Mouse (Mus musculus): ENCODE data around the gene Ddx31. TPM values are rescaled to one million over a fixed set of nuclear protein-coding genes. Genes with fewer than 3 reads are reported as not detected.
A peak's percentile ranks its signal among the peaks of the same experiment; 100 is the strongest.

Ddx31 gene
- polyA plus RNA-seq, 1 experiment: 3.4 TPM

DNA sequence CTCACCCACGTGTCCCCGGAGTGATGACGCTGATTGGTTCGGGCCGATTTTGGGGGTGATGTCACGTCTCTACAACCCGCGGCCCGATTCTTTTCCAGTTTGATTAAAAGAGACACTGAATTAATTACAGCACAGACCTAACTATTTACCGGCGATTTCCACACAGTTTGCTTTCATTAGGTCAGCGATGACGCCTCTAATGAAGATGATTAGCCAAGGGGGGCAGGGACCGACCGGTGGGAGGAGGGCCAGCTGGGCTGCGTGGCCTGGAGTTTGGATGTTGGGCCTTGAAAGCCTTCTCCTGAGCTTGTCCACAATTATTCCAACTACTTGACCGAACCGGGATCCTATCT is 76.3 kb downstream of the Ddx31 start, which contains the start of gene Barhl1:
Gene Barhl1 (minus strand): TSS at position 156 of the 353 bp plus-strand sequence.
- WGBS: 8% methylated on average over 18 of the region's 18 CpGs
- Histone ChIP-seq H3K4me1 (ENCODE audit: control insufficient read depth, insufficient read depth, low read length) (no peaks in the 10 kb centered on the region), H3K36me3 (ENCODE audit: control insufficient read depth, insufficient read depth, low read length) (no peaks in the 10 kb centered on the region), H3K27ac (ENCODE audit: insufficient read depth, low read depth, low read length) (no peak within 1 kb of the TSS), H3K4me3 (ENCODE audit: insufficient read depth, low read depth, low read length) (no peak within 1 kb of the TSS), H3K27me3 (replicated peaks; ENCODE audit: control insufficient read depth, insufficient read depth, low read length) (peaks cover 7% of the 10 kb centered on the region)
- no peak for TF ChIP-seq CTCF (conservative IDR thresholded peaks at IDR 0.05; ENCODE audit: insufficient read depth, insufficient read length, low read depth, low read length)
- TF ChIP-seq POLR2A (IDR thresholded peaks at IDR 0.05; ENCODE audit: low read depth, low read length): no peak
- no peak for DNase-seq

DNA sequence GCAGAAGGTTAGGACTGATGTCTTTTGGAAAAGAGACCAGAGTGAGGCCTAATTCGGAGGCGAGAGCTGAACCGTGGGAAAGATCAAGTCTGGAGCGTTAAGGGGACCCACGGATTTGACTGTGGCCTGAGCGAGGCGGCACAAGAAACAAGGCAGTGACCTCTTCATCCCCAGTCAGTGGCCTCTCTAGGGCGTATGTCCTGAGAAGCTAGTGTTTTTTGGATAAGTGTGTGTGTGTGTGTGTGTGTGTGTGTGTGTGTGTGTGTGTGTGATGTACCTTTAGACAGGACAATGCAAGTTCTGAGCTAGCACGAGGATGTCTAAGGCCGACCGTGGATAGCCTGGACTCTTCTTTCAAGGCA is 76.9 kb downstream of the Ddx31 start:
- Histone ChIP-seq H3K4me1 (ENCODE audit: control insufficient read depth, insufficient read depth, low read length) (no peaks in the 10 kb centered on the region), H3K27me3 (replicated peaks; ENCODE audit: control insufficient read depth, insufficient read depth, low read length) (peaks cover 7% of the 10 kb centered on the region), H3K36me3 (ENCODE audit: control insufficient read depth, insufficient read depth, low read length) (no peaks in the 10 kb centered on the region), H3K27ac (ENCODE audit: insufficient read depth, low read depth, low read length) (no peak overlapping the region), H3K4me3 (ENCODE audit: insufficient read depth, low read depth, low read length) (no peak overlapping the region)
- WGBS: 17% methylated on average over 11 of the region's 11 CpGs
- no peak for DNase-seq
- TF ChIP-seq POLR2A (IDR thresholded peaks at IDR 0.05; ENCODE audit: low read depth, low read length): no peak
- no peak for TF ChIP-seq CTCF (conservative IDR thresholded peaks at IDR 0.05; ENCODE audit: insufficient read depth, insufficient read length, low read depth, low read length)

DNA sequence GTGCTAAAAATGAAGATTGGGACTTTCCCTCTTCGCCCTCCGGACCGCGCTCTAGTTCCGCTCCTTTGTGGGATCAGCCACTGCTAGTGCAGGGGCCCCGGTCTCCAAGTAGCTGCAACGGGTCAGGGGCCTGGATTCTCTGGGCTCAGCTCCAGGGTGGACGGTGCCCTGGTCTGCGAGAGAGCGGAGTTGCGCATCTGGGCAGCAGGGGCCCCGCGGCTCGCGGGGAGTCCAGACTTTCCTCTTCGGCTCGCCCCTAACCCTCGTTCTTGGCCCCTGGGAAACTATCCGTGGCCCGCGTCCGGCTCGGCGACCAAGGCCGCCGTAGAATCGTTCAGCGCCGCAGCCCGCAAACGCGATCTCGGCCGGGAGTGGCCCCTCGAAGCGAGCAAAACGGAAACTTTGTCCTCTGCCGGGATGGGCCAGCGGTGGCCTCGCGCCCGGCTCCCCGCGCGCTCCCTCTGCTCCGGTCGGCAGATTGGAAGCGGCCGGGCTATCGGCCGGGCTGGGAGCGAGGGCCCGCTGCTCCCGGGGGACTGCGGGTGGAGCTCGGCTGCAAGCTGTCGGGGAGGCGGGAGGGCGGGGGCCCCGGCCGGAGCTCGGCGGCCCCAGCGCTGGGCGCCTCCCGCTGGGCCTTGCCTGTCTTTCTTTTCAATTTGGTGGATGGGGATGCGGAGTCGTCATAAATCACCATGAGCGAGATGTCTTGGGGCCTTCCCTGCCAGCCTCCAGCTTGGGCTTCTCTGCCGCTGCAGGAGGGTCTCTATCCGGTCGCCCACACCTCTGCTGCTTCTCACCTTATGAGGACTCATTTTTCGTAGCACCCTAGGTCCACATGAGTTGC is 77.5 kb downstream of the Ddx31 start:
- 3% methylated on average over 71 of the region's 73 CpGs for WGBS

DNA sequence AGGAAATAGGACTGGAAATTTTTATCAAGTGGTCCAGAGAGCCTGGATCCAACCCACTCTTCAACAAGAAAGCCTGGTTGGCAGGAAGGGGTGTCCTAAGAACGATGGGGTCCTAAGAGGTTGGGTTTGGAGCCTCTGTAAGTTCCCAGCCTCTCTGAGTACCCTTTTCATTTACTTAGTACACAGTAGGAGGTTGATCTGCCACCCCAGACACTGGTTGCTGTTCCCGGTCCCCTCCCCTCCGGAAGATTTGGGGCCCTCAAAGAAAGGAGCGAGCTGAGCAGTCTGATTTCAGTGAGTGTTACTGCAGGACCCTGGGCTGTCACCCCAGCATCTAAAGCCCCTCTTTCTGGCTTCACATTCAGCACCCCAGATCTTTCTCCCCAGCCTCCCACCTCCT is 78.8 kb downstream of the Ddx31 start:
- TF ChIP-seq CTCF (conservative IDR thresholded peaks at IDR 0.05; ENCODE audit: insufficient read depth, insufficient read length, low read depth, low read length): no peak
- Histone ChIP-seq H3K36me3 (ENCODE audit: control insufficient read depth, insufficient read depth, low read length) (no peaks in the 10 kb centered on the region), H3K4me1 (ENCODE audit: control insufficient read depth, insufficient read depth, low read length) (no peaks in the 10 kb centered on the region), H3K27me3 (replicated peaks; ENCODE audit: control insufficient read depth, insufficient read depth, low read length) (peaks cover 7% of the 10 kb centered on the region), H3K4me3 (ENCODE audit: insufficient read depth, low read depth, low read length) (no peak overlapping the region), H3K27ac (ENCODE audit: insufficient read depth, low read depth, low read length) (no peak overlapping the region)
- 3% methylated on average over 4 of the region's 4 CpGs for WGBS
- no peak for DNase-seq

More for the DNA sequence above, 77.5 kb downstream of the Ddx31 start:
- Histone ChIP-seq H3K4me1 (ENCODE audit: control insufficient read depth, insufficient read depth, low read length) (no peaks in the 10 kb centered on the region), H3K36me3 (ENCODE audit: control insufficient read depth, insufficient read depth, low read length) (no peaks in the 10 kb centered on the region), H3K27me3 (replicated peaks; ENCODE audit: control insufficient read depth, insufficient read depth, low read length) (peaks cover 7% of the 10 kb centered on the region), H3K27ac (ENCODE audit: insufficient read depth, low read depth, low read length) (no peak overlapping the region), H3K4me3 (ENCODE audit: insufficient read depth, low read depth, low read length) (no peak overlapping the region)
- no peak for DNase-seq
- TF ChIP-seq POLR2A (IDR thresholded peaks at IDR 0.05; ENCODE audit: low read depth, low read length) (no peak), CTCF (conservative IDR thresholded peaks at IDR 0.05; ENCODE audit: insufficient read depth, insufficient read length, low read depth, low read length) (no peak)

DNA sequence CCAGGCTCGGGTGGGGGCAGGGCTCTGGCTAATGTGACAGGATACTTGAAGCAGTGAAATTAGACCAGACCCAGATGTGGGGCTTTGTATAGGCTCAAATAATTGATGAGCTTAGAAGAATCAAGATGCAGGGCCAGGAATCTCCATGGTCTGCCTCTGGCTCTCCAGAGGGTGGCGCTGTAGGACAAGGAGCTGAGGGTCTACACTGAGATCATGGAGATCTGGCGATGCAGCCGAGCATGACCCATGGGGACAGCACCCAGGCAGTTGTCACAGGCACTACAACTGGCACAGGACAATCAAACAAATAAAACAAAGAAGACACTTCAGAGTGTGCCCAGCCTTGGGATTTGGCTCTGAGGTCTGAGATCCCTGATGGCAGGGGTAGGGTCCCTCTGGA is 83.7 kb downstream of the Ddx31 start:
- TF ChIP-seq CTCF (conservative IDR thresholded peaks at IDR 0.05; ENCODE audit: insufficient read depth, insufficient read length, low read depth, low read length) (peak; percentile 94), POLR2A (IDR thresholded peaks at IDR 0.05; ENCODE audit: low read depth, low read length) (no peak)
- WGBS: 3% methylated on average over 4 of the region's 4 CpGs
- Histone ChIP-seq H3K4me1 (ENCODE audit: control insufficient read depth, insufficient read depth, low read length) (no peaks in the 10 kb centered on the region), H3K4me3 (ENCODE audit: insufficient read depth, low read depth, low read length) (no peak overlapping the region), H3K27ac (ENCODE audit: insufficient read depth, low read depth, low read length) (no peak overlapping the region), H3K36me3 (ENCODE audit: control insufficient read depth, insufficient read depth, low read length) (no peaks in the 10 kb centered on the region), H3K27me3 (replicated peaks; ENCODE audit: control insufficient read depth, insufficient read depth, low read length) (no peaks in the 10 kb centered on the region; the same call in 1 of the 2 replicates)
- DNase-seq: peak; percentile 54

DNA sequence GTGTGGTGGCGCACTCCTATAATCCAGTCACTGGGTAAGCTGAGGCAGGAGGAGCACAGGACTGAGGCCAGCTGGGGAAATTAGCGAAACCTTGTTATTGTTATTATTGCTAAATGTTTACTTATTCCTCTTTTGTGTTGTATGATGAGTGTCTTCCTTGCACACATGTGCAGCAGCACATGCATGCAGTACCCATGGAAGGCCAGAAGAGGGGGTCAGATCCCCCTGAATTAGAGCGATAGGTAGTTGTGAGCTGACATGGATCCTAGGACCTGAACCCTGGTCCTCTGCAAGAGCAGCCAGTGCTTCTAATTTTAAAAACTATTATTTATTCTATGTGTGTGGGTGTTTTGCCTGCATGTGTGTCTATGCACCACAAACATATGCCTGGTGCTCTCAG is 90.4 kb downstream of the Ddx31 start:
- Histone ChIP-seq H3K4me3 (ENCODE audit: insufficient read depth, low read depth, low read length) (no peak overlapping the region), H3K27ac (ENCODE audit: insufficient read depth, low read depth, low read length) (no peak overlapping the region), H3K4me1 (ENCODE audit: control insufficient read depth, insufficient read depth, low read length) (no peaks in the 10 kb centered on the region), H3K36me3 (ENCODE audit: control insufficient read depth, insufficient read depth, low read length) (no peaks in the 10 kb centered on the region), H3K27me3 (replicated peaks; ENCODE audit: control insufficient read depth, insufficient read depth, low read length) (no peaks in the 10 kb centered on the region)
- WGBS: 95% methylated on average over 3 of the region's 3 CpGs
- TF ChIP-seq CTCF (conservative IDR thresholded peaks at IDR 0.05; ENCODE audit: insufficient read depth, insufficient read length, low read depth, low read length) (peak; percentile 21; the same call in 1 of the 2 replicates), POLR2A (IDR thresholded peaks at IDR 0.05; ENCODE audit: low read depth, low read length) (no peak)
- DNase-seq: no peak

DNA sequence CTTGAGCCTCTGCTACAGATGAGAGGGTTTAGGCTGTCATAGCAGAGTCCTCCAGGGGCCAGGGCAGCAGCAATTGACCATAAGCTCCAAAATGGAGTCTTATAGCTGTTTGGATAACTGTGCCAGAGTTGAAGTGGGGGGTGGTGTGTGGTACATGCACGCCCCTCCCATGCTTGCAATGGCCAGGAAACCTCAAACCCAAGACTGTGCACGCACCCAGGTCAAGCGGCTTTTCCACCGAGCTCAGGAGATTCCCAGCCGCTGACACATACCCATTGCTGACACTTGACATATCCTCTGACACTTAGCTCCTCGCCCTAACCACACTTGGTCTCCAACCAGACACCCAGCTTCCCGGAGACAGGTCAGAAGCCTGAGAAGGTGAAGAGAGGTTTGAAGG is 98.8 kb downstream of the Ddx31 start:
- Histone ChIP-seq H3K36me3 (ENCODE audit: control insufficient read depth, insufficient read depth, low read length) (no peaks in the 10 kb centered on the region), H3K4me3 (ENCODE audit: insufficient read depth, low read depth, low read length) (no peak overlapping the region), H3K27ac (ENCODE audit: insufficient read depth, low read depth, low read length) (no peak overlapping the region), H3K27me3 (replicated peaks; ENCODE audit: control insufficient read depth, insufficient read depth, low read length) (no peaks in the 10 kb centered on the region; the same call in 1 of the 2 replicates), H3K4me1 (ENCODE audit: control insufficient read depth, insufficient read depth, low read length) (no peaks in the 10 kb centered on the region)
- TF ChIP-seq POLR2A (IDR thresholded peaks at IDR 0.05; ENCODE audit: low read depth, low read length) (no peak), CTCF (conservative IDR thresholded peaks at IDR 0.05; ENCODE audit: insufficient read depth, insufficient read length, low read depth, low read length) (no peak)
- 69% methylated on average over 7 of the region's 7 CpGs for WGBS
- no peak for DNase-seq

All from kidney, adult 2 months (tissue).